Mouse (Mus musculus) retina, postnatal 1 day (tissue): ENCODE data around the gene Rora.
A peak's percentile ranks its signal among the peaks of the same experiment; 100 is the strongest.
"Not testable (repeated sequence)": the region's sequence is repeated elsewhere in the genome, so short reads cannot be mapped to it uniquely, and the experiment has no call there.

Experiments
- DNase-seq: peaks from one replicate; pipeline ENCODE4 v3.0.0-alpha.2; 2012

Rora gene

DNA sequence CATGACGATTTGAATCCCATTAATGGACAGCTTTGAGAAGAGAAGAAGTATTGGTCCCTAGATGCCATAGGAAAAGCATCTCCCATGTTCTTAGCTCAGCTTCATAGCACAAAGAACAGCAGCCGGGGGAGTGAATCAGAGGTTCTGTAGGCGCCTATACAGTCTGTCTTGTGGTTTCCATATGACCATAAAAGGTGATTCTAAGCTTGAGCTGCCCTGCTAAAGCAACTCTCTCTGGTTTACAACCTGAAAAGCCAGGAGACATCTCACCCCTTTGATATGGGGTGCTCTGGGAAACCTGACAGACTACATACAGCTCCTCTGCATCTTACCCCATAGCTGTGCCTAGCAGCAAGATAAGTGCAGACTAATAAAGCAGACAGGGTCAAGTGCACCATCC lies 369.7 kb downstream of the Rora start:
- no peak for DNase-seq

GRCm38 (mm10) chr9:69028177-69028576 lies 374.6 kb downstream of the Rora start:
- no peak for DNase-seq

- no peak for DNase-seq
Measured at GRCm38 (mm10) chr9:69034301-69034871, 380.8 kb downstream of the Rora start.

DNA sequence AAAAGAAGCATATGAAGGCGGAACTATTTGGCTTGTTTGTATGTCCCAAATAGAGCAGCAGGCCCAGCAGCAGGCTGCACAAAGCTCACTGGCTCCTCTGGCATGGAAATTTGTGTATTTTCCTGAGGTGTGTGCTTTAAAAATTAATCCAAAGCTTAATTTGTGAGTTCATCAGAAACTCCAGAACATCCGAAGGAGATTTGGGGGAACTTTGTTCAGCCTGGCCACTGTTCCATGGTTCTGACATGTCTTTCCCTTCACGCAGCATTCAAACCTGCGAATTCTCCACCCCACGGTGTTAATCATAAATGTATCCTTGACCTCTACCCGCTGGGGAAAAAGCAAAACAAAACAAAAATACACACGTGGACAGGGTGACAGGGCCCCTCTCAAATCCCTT lies 381.9 kb downstream of the Rora start:
- DNase-seq: no peak

GRCm38 (mm10) chr9:69036296-69036695 lies 382.7 kb downstream of the Rora start:
- DNase-seq: peak; percentile 67

DNA sequence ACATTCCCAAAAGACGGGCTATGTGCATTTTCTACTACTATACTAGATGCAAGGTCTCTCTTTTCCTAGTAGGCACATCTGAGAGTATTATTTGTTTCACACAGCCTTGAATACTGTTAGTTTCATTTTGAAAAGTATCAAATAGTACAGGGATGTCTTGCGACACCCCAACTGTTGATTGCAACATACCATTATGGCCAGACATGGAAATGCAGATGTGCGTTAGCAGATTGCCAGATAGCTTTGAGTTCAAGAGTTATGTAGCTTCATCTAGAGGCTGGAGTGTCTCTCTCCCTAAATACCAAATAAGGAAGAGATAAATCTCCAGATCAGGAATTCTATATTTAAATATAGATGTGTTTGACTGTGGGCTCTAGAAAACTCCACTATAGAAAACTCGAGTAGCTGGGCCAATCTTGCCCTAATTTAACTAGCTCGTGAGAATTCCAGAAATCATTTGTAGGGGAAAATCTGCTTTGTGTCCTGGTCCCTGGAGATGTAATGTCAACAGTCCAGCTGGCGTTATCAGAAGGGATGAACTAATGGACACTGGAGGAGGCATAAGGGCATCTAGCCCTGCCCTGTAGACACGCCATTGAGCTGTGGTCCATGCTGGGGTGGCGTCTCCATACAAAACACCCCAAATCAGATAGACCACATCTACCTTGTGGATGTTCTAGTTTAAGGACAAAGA lies 390.5 kb downstream of the Rora start:
- no peak for DNase-seq

- DNase-seq: no peak
Measured at GRCm38 (mm10) chr9:69044614-69045133, 391.1 kb downstream of the Rora start.

- no peak for DNase-seq
Measured at GRCm38 (mm10) chr9:69045908-69046307, 392.3 kb downstream of the Rora start.

- DNase-seq: no peak
Measured at GRCm38 (mm10) chr9:69050856-69051255, 397.3 kb downstream of the Rora start.

GRCm38 (mm10) chr9:69051890-69052289 lies 398.3 kb downstream of the Rora start:
- DNase-seq: no peak

GRCm38 (mm10) chr9:69055302-69055701 lies 401.7 kb downstream of the Rora start:
- no peak for DNase-seq

- DNase-seq: peak; percentile 66
Measured at GRCm38 (mm10) chr9:69071203-69071867, 417.7 kb downstream of the Rora start.

DNA sequence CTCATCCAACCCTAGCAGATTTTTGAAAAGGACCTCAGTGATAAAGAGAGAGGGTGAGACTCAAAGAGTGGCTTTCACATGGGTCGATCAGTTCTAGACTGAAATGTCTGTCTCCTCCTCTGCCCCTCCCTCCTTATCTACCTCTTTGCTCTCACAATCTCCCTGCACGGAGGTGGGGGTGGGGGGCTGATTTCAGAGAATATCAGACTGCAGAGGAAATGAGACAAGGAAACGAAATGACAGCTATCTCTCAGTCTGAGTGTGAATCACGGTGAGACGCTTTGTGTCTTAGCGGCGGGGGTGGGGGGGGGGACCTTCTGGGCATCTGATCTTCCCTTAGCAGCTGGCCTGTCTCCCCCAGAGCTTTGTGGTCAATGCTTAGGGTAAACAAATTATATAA lies 419.7 kb downstream of the Rora start:
- no peak for DNase-seq

DNA sequence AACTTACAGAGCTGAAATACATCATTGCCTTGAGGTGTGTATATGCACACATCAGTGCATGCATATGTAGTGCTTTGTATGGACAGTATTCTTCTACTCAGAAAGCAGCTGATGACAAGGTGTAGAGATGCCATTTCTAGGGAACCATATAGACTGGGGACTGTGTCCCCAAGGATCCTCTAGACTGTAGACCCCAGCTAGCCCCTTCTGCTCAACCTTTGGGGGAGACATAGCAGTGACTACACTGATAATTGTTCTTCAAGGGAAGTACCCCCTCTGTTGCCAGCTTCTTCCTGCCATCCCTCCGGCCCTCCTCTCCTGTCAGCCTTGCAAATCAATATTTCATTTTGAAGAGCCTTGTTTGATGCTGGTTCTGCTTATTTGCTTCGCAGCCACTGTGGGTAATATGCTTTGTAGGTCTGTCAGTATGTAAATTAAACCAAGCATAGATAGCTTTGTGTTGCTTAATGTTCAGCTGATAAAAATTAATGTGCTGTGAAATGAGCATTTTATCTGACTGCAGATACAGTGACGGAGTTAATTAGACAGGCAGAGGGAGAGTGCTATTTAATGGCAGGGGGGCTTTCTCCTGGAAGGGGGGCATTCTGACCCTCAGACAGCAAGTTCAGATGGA lies 430.6 kb downstream of the Rora start:
- peak; percentile 52 for DNase-seq

- peak; percentile 48 for DNase-seq
Measured at GRCm38 (mm10) chr9:69084720-69085661, 431.4 kb downstream of the Rora start.

- DNase-seq: no peak
Measured at GRCm38 (mm10) chr9:69086844-69087243, 433.3 kb downstream of the Rora start.

DNA sequence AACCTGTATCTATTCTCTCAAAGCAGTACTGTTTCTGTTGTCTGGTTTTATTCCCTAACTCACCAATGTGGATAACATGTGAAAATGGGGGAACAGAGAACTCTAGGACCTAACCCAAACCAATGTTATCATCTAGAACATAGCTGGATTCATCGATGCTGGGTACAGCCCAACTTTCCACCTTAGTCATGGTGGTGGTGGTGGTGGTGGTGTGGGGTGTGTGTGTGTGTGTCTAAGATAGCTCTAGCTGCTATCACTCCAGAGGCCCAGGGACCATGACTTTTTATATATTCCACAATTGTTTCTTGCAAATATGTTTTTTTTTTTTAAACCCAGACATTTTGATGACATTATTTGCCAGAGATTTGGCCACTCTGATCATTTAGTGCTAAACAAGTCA lies 433.7 kb downstream of the Rora start:
- DNase-seq: no peak

GRCm38 (mm10) chr9:69090749-69091270 lies 437.2 kb downstream of the Rora start:
- peak; percentile 42 for DNase-seq

- no peak for DNase-seq
Measured at GRCm38 (mm10) chr9:69092119-69093013, 438.8 kb downstream of the Rora start.

- DNase-seq: not testable (repeated sequence)
Measured at GRCm38 (mm10) chr9:69100153-69100756, 446.7 kb downstream of the Rora start.

- DNase-seq: peak; percentile 72
Measured at GRCm38 (mm10) chr9:69104321-69104720, 450.7 kb downstream of the Rora start.
